Mouse (Mus musculus): ENCODE measurements around the gene Adam1b.
"Not testable (repeated sequence)": the region's sequence is repeated elsewhere in the genome, so short reads cannot be mapped to it uniquely, and the experiment has no call there.

Gene Adam1b

GRCm38 (mm10) chr5:121503231-121503630 lies at the start of gene Adam1b:
Gene Adam1b, minus strand, starts transcription at chr5:121503435.
- DNase-seq (ENCODE audit: low spot score): no peak

GRCm38 (mm10) chr5:121549196-121549595 lies 46.0 kb upstream of the Adam1b start:
- no peak for DNase-seq (ENCODE audit: low spot score)

- DNase-seq (ENCODE audit: low spot score): no peak
These were observed 43.8 kb upstream of the Adam1b start for GRCm38 (mm10) chr5:121547084-121547483.

- DNase-seq (ENCODE audit: low spot score): peak; percentile 73
These were observed 43.3 kb upstream of the Adam1b start for GRCm38 (mm10) chr5:121546530-121546895.

- peak; percentile 97 for DNase-seq (ENCODE audit: low spot score)
These were observed 42.7 kb upstream of the Adam1b start, which contains the start of gene Mapkapk5 for GRCm38 (mm10) chr5:121545793-121546529. Gene Mapkapk5, minus strand, starts transcription at chr5:121545905.

GRCm38 (mm10) chr5:121544910-121545792 lies 41.9 kb upstream of the Adam1b start, which contains the start of the genes Adam1a and Gm42878:
Gene Adam1a, minus strand, starts transcription at chr5:121545482.
Gene Gm42878, minus strand, starts transcription at chr5:121545482.
- DNase-seq (ENCODE audit: low spot score): no peak

GRCm38 (mm10) chr5:121543370-121543769 lies 40.1 kb upstream of the Adam1b start:
- no peak for DNase-seq (ENCODE audit: low spot score)

- DNase-seq (ENCODE audit: low spot score): no peak
These were observed 38.0 kb upstream of the Adam1b start for GRCm38 (mm10) chr5:121541235-121541634.

GRCm38 (mm10) chr5:121540066-121540465 lies 36.8 kb upstream of the Adam1b start:
- no peak for DNase-seq (ENCODE audit: low spot score)

GRCm38 (mm10) chr5:121537588-121537987 lies 34.4 kb upstream of the Adam1b start:
- DNase-seq (ENCODE audit: low spot score): no peak

GRCm38 (mm10) chr5:121536921-121537555 lies 33.8 kb upstream of the Adam1b start:
- DNase-seq (ENCODE audit: low spot score): no peak

GRCm38 (mm10) chr5:121535116-121535515 lies 31.9 kb upstream of the Adam1b start:
- no peak for DNase-seq (ENCODE audit: low spot score)

- no peak for DNase-seq (ENCODE audit: low spot score)
These were observed 31.3 kb upstream of the Adam1b start for GRCm38 (mm10) chr5:121534521-121534920.

- peak; percentile 27 for DNase-seq (ENCODE audit: low spot score)
These were observed 23.7 kb upstream of the Adam1b start for GRCm38 (mm10) chr5:121526961-121527360.

GRCm38 (mm10) chr5:121526526-121526925 lies 23.3 kb upstream of the Adam1b start:
- no peak for DNase-seq (ENCODE audit: low spot score)

- no peak for DNase-seq (ENCODE audit: low spot score)
These were observed 22.7 kb upstream of the Adam1b start for GRCm38 (mm10) chr5:121525774-121526450.

GRCm38 (mm10) chr5:121519758-121520157 lies 16.5 kb upstream of the Adam1b start:
- not testable (repeated sequence) for DNase-seq (ENCODE audit: low spot score)

GRCm38 (mm10) chr5:121518983-121519382 lies 15.7 kb upstream of the Adam1b start:
- DNase-seq (ENCODE audit: low spot score): no peak

GRCm38 (mm10) chr5:121510009-121510408 lies 6.8 kb upstream of the Adam1b start:
- DNase-seq (ENCODE audit: low spot score): no peak

- no peak for DNase-seq (ENCODE audit: low spot score)
These were observed 3.6 kb upstream of the Adam1b start for GRCm38 (mm10) chr5:121506846-121507245.

GRCm38 (mm10) chr5:121501424-121501996 lies 1.7 kb downstream of the Adam1b start:
- not testable (repeated sequence) for DNase-seq (ENCODE audit: low spot score)
